Mouse (Mus musculus) hematopoietic stem cell, adult 5-6 weeks (primary cell): ENCODE results near the gene Efnb3. TPM values are rescaled to one million over a fixed set of nuclear protein-coding genes. Genes with fewer than 3 reads are reported as not detected.
A peak's percentile ranks its signal among the peaks of the same experiment; 100 is the strongest.
"Not testable (repeated sequence)": the region's sequence is repeated elsewhere in the genome, so short reads cannot be mapped to it uniquely, and the experiment has no call there.

Experiments
- ATAC-seq, 2 experiments: fragments of 125-278 bp in 1 of 2; replicated peaks in 1 of 2; 2 replicates each; pipeline ENCODE4 v1.8.0; 2016 to 2017; ENCODE audit warnings: inconsistent platforms in 2 of 2, mild to moderate bottlenecking in 2 of 2, moderate number of reproducible peaks in 2 of 2, low read depth in 1 of 2, moderate TSS enrichment in 1 of 2; ENCODE audit not compliant: low FRiP score in 2 of 2, poor library complexity in 2 of 2, severe bottlenecking in 2 of 2, insufficient read depth in 1 of 2, low TSS enrichment in 1 of 2
- total RNA-seq: library from RNA; stranded (forward); fragments of 172-1452, 232-1000 nt; gene quantifications from 2 replicates; pipeline ENCODE4 v1.2.3, GENCODE M21; 2017

Efnb3 gene
- total RNA-seq, 1 experiment from 2014 or later: 0.10 TPM

- no peak for ATAC-seq
Observed at GRCm38 (mm10) chr11:69560896-69561854, 1.2 kb upstream of the Efnb3 start.

- ATAC-seq: no peak
Observed at GRCm38 (mm10) chr11:69559183-69559582, 822 bp downstream of the Efnb3 start.

GRCm38 (mm10) chr11:69558756-69559155, 1.2 kb downstream of the Efnb3 start:
- no peak for ATAC-seq

- no peak for ATAC-seq
Observed at GRCm38 (mm10) chr11:69557381-69557958, 2.5 kb downstream of the Efnb3 start.

- no peak for ATAC-seq
Observed at GRCm38 (mm10) chr11:69554539-69555140, 5.4 kb downstream of the Efnb3 start.

GRCm38 (mm10) chr11:69553341-69553721, 6.7 kb downstream of the Efnb3 start:
- ATAC-seq: no peak

- ATAC-seq: no peak
Observed at GRCm38 (mm10) chr11:69552622-69553340, 7.2 kb downstream of the Efnb3 start.

- no peak for ATAC-seq
Observed at GRCm38 (mm10) chr11:69551310-69551709, 8.7 kb downstream of the Efnb3 start.

- ATAC-seq: no peak
Observed at GRCm38 (mm10) chr11:69549060-69549656, 10.8 kb downstream of the Efnb3 start, which contains the start of gene Dnah2. Dnah2 (minus strand) TSS chr11:69549110.

GRCm38 (mm10) chr11:69547071-69547470, 12.9 kb downstream of the Efnb3 start:
- ATAC-seq: no peak

- ATAC-seq: peak; percentile 38 to 46; a peak in 3 of 4 replicates
Observed at GRCm38 (mm10) chr11:69546423-69547053, 13.5 kb downstream of the Efnb3 start.

GRCm38 (mm10) chr11:69545957-69546356, 14.0 kb downstream of the Efnb3 start:
- peak; percentile 29 to 34; a peak in 1 of 4 replicates for ATAC-seq

GRCm38 (mm10) chr11:69543598-69543997, 16.4 kb downstream of the Efnb3 start:
- ATAC-seq: no peak

- not testable (repeated sequence) for ATAC-seq
Observed at GRCm38 (mm10) chr11:69541741-69542140, 18.3 kb downstream of the Efnb3 start.

- no peak for ATAC-seq
Observed at GRCm38 (mm10) chr11:69540700-69541099, 19.3 kb downstream of the Efnb3 start.

- no peak for ATAC-seq
Observed at GRCm38 (mm10) chr11:69534990-69535389, 25.0 kb downstream of the Efnb3 start.
